Mouse (Mus musculus) CD4-positive naive resting alpha-beta T cell, adult 76 days (primary cell): ENCODE data around the gene Grin3a. TPM values are rescaled to one million over a fixed set of nuclear protein-coding genes. Genes with fewer than 3 reads are reported as not detected.

Experiments
- total RNA-seq: library from RNA; stranded (reverse); gene quantifications from one replicate; pipeline ENCODE4 v1.2.4, GENCODE M21; 2023

The Grin3a gene
- total RNA-seq: not detected

DNA sequence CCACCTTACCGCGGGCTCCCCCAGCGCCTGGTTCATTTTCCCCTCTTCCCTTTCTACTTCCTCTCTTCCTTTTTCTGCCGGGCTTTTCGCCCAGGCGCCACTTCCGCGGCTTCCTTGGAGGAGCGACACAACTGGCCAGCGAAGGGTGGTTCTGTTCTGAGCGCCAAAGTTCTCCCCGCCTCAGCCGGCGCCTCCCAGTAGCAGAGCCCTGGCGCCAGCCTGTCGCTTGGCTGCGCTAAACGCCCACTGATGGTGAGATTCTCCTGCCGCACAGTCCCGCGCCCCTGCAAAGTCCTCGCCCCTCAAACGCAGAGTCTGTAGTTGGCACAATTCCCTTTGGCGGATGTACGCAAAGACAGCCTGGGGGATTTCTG is at the start of gene Grin3a:
TSS of gene Grin3a (minus strand) at position 133 of the 374 bp plus-strand sequence.

DNA sequence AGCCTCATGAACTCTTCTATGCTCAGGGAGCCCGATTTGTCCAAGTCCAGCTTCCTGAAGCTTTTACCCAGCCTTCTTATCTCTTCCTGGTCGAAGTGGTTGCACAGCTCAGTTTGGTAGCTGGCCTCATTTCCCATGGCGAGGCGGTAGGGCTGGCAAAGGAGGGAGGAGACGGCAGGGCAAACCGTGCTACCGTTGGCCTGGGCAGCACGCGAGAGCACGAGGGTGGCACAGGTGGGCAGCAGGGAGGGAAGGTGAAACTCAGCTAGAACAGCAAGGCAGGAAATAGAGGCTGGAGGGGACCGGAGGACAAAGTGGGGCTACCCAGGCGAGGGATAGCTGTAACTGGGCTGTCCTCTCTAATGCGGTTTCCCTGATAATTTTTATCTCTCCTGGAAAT is 163.7 kb downstream of the Grin3a start, which contains the start of gene Ppp3r2:
TSS of gene Ppp3r2 (minus strand) at position 213 of the 400 bp plus-strand sequence.

DNA sequence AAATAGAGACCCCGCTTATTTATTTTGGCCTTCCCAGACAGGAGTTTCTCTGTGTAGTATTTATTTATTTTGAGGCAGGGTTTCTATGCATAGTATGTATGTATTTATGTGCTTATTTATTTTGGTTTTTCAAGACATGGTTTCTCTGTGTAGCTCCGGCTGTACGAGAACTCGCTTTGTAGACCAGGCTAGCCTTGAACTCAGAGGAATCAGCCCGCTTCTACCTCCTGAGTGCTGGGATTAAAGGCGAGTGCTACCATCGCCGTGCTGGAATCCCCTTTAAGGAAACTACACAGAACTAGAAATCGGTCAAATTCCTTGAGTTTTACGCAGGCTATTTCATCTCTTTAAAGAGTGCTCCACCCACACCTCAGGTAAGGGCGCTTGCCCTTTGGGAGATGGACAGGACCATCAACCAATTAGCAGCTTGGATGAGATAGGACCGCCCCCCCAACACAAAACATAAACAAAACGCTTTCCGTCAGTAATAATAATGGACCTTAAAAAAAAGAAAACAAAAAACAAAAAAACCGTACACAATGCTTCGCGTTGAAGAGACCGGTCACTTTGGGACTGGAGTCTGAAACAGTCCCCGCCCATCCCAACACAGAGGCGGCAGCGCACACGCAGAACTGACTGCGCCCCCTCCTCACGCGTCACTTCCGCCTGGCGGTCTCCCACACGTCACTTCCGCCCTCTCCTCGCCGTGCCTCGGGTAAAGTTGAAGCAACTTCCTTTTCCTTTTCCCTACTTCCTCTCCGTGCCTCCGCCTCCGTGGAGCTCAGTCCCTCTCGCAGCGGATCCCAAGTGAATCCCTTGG is 214.0 kb downstream of the Grin3a start, which contains the start of gene Rnf20:
TSS of gene Rnf20 (plus strand) at position 688 of the 820 bp plus-strand sequence.

Other genes with a start within 250 kb of the Grin3a start
- gene Tmem246, start 247.9 kb downstream of the Grin3a start, total RNA-seq: not detected
- gene Rnf20, start 213.7 kb downstream of the Grin3a start, total RNA-seq: 149 TPM
- gene Ppp3r2, start 163.7 kb downstream of the Grin3a start, total RNA-seq: not detected